Mouse (Mus musculus): ENCODE data around the gene Kalrn. TPM values are rescaled to one million over a fixed set of nuclear protein-coding genes. Genes with fewer than 3 reads are reported as not detected.

Kalrn gene
- polyA plus RNA-seq, 1 experiment from 2014 or later, result 2.8 TPM

- no peak for DNase-seq (ENCODE audit: low spot score)
Observed at GRCm38 (mm10) chr16:34204527-34205139, 368.7 kb downstream of the Kalrn start.

- no peak for DNase-seq (ENCODE audit: low spot score)
Observed at GRCm38 (mm10) chr16:34199543-34199942, 373.8 kb downstream of the Kalrn start.

- peak; percentile 33 for DNase-seq (ENCODE audit: low spot score)
Observed at GRCm38 (mm10) chr16:34192959-34193842, 380.1 kb downstream of the Kalrn start.

GRCm38 (mm10) chr16:34184721-34185120, 388.6 kb downstream of the Kalrn start:
- no peak for DNase-seq (ENCODE audit: low spot score)

GRCm38 (mm10) chr16:34183186-34183585, 390.1 kb downstream of the Kalrn start:
- DNase-seq (ENCODE audit: low spot score), result no peak

- no peak for DNase-seq (ENCODE audit: low spot score)
Observed at GRCm38 (mm10) chr16:34175625-34176024, 397.7 kb downstream of the Kalrn start.

- DNase-seq (ENCODE audit: low spot score), result no peak
Observed at GRCm38 (mm10) chr16:34172572-34173181, 400.7 kb downstream of the Kalrn start.

GRCm38 (mm10) chr16:34167042-34167441, 406.3 kb downstream of the Kalrn start:
- DNase-seq (ENCODE audit: low spot score), result no peak

GRCm38 (mm10) chr16:34163086-34163485, 410.2 kb downstream of the Kalrn start:
- DNase-seq (ENCODE audit: low spot score), result no peak

GRCm38 (mm10) chr16:34159576-34159975, 413.8 kb downstream of the Kalrn start:
- DNase-seq (ENCODE audit: low spot score), result no peak

GRCm38 (mm10) chr16:34157386-34158135, 415.8 kb downstream of the Kalrn start:
- no peak for DNase-seq (ENCODE audit: low spot score)

- no peak for DNase-seq (ENCODE audit: low spot score)
Observed at GRCm38 (mm10) chr16:34155696-34156095, 417.6 kb downstream of the Kalrn start.

- DNase-seq (ENCODE audit: low spot score), result no peak
Observed at GRCm38 (mm10) chr16:34154903-34155302, 418.4 kb downstream of the Kalrn start.

- DNase-seq (ENCODE audit: low spot score), result no peak
Observed at GRCm38 (mm10) chr16:34151528-34152071, 421.7 kb downstream of the Kalrn start.

- DNase-seq (ENCODE audit: low spot score), result no peak
Observed at GRCm38 (mm10) chr16:34141670-34142069, 431.7 kb downstream of the Kalrn start.

- DNase-seq (ENCODE audit: low spot score), result no peak
Observed at GRCm38 (mm10) chr16:34135074-34135473, 438.3 kb downstream of the Kalrn start.

- DNase-seq (ENCODE audit: low spot score), result no peak
Observed at GRCm38 (mm10) chr16:34134628-34135027, 438.7 kb downstream of the Kalrn start.

GRCm38 (mm10) chr16:34125595-34125994, 447.7 kb downstream of the Kalrn start:
- peak; percentile 76 for DNase-seq (ENCODE audit: low spot score)

- DNase-seq (ENCODE audit: low spot score), result no peak
Observed at GRCm38 (mm10) chr16:34122486-34122885, 450.8 kb downstream of the Kalrn start.

- no peak for DNase-seq (ENCODE audit: low spot score)
Observed at GRCm38 (mm10) chr16:34121288-34121687, 452.0 kb downstream of the Kalrn start.

GRCm38 (mm10) chr16:34120801-34121201, 452.5 kb downstream of the Kalrn start:
- DNase-seq (ENCODE audit: low spot score), result peak; percentile 31

Measured in thymus, postnatal 0 days (tissue).